Mouse (Mus musculus) embryonic fibroblast, embryonic 13.5 days (primary cell): Measurements from ENCODE around the gene Cdkn2aip.

Experiments
- CTCF ChIP-seq: IDR thresholded peaks from 2 replicates; pipeline ENCODE4 v1.5.1; 2011; ENCODE audit warnings: mild to moderate bottlenecking, control low read depth, low read length, moderate library complexity, borderline replicate concordance; ENCODE audit not compliant: insufficient read depth
- POLR2A ChIP-seq: IDR thresholded peaks from 2 replicates; pipeline ENCODE4 v1.6.1; 2011; ENCODE audit warnings: low read depth, mild to moderate bottlenecking, control low read depth, low read length, moderate library complexity

GRCm38 (mm10) chr8:47690674-47691078, 23.1 kb downstream of the Cdkn2aip start:
- TF ChIP-seq POLR2A (no peak), CTCF (no peak)
